Mouse (Mus musculus): ENCODE data around the gene Mcts2. TPM values are rescaled to one million over a fixed set of nuclear protein-coding genes. Genes with fewer than 3 reads are reported as not detected.
"Not testable (repeated sequence)": the region's sequence is repeated elsewhere in the genome, so short reads cannot be mapped to it uniquely, and the experiment has no call there.

The Mcts2 gene
- polyA plus RNA-seq, 1 experiment from 2014 or later = 12.8 TPM

DNA sequence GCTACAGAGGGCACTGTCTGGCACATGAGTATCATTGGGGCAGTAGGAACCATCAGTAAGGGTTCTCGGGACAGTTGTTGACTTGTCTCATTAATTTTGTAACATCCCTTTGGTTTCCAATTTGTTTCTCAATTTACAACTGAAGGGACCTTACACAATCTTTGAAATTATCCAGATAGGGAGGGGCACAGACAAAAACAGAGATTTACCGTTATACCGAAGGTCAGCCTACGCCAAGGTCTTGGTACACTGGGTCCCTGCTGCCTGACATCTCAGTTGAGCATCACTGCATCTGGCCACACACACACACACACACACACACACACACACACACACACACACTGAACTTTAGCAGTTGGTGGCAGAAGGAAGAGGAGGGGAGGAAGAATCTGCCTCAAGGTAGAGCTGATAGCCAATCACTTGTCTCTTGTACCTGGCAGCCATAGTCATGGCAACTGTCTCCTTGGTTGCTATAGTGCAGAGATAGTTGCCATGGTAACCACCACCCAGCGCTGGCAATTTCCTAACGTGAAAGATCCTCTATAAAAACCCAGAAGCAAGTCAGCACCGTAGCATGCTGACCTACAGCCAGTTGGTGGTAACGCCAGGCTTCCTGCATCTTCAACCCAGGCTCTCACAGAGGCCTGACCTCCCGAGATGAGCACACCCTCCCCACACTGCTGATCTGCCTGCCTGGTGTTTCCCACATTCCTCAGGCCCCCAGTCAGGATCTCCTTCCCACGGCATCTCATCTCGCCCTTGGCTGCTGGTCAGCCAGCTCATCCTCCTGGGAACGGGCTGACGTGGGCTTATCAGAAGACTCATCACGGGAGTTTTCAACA, 32.7 kb upstream of the Mcts2 start:
- TF ChIP-seq CTCF (IDR thresholded peaks at IDR 0.05; ENCODE audit: low read depth) = no peak
- no peak overlapping the region for H3K4me3 ChIP-seq (ENCODE audit: low read depth, low read length)
- peaks cover 3% of the 10 kb centered on the region; the same call in 1 of the 2 replicates for H3K4me1 ChIP-seq (ENCODE audit: insufficient read depth)
- no peaks in the 10 kb centered on the region for H3K9me3 ChIP-seq (ENCODE audit: low read length)
- H3K27me3 ChIP-seq (ENCODE audit: insufficient read depth, low read length) = no peaks in the 10 kb centered on the region
- H3K4me2 ChIP-seq (ENCODE audit: low read depth, low read length) = no peak overlapping the region
- 38% methylated on average over 14 of the region's 14 CpGs for WGBS (ENCODE audit: insufficient replicate concordance)
- H3K27ac ChIP-seq (ENCODE audit: low read depth) = no peak overlapping the region
- H3K36me3 ChIP-seq (replicated peaks; ENCODE audit: insufficient read depth, low read length) = no peaks in the 10 kb centered on the region
- H3K9ac ChIP-seq (replicated peaks) = no peak overlapping the region
- ATAC-seq = no peak
- DNase-seq = no peak

GRCm38 (mm10) chr2:152657398-152657797, 29.4 kb upstream of the Mcts2 start:
- no peak overlapping the region for H3K4me2 ChIP-seq (ENCODE audit: low read depth, low read length)
- no peaks in the 10 kb centered on the region for H3K36me3 ChIP-seq (replicated peaks; ENCODE audit: insufficient read depth, low read length)
- DNase-seq (peak; percentile 52), ATAC-seq (no peak)
- no peak for TF ChIP-seq EP300 (IDR thresholded peaks at IDR 0.05; ENCODE audit: low read depth)
- peak; percentile 61 for TF ChIP-seq CTCF (IDR thresholded peaks at IDR 0.05; ENCODE audit: low read depth)
- H3K9ac ChIP-seq (replicated peaks) = no peak overlapping the region
- peaks cover 3% of the 10 kb centered on the region; the same call in 1 of the 2 replicates for H3K4me1 ChIP-seq (ENCODE audit: insufficient read depth)
- H3K27me3 ChIP-seq (ENCODE audit: insufficient read depth, low read length) = no peaks in the 10 kb centered on the region
- 60% methylated on average over 10 of the region's 10 CpGs for WGBS (ENCODE audit: insufficient replicate concordance)
- no peak overlapping the region for H3K4me3 ChIP-seq (ENCODE audit: low read depth, low read length)
- H3K9me3 ChIP-seq (ENCODE audit: low read length) = no peaks in the 10 kb centered on the region
- no peak overlapping the region for H3K27ac ChIP-seq (ENCODE audit: low read depth)

- Histone ChIP-seq H3K27me3 (ENCODE audit: insufficient read depth, low read length) (no peaks in the 10 kb centered on the region), H3K9ac (replicated peaks) (no peak overlapping the region), H3K27ac (ENCODE audit: low read depth) (no peak overlapping the region), H3K36me3 (replicated peaks; ENCODE audit: insufficient read depth, low read length) (no peaks in the 10 kb centered on the region), H3K9me3 (ENCODE audit: low read length) (no peaks in the 10 kb centered on the region), H3K4me3 (ENCODE audit: low read depth, low read length) (no peak overlapping the region), H3K4me1 (ENCODE audit: insufficient read depth) (no peaks in the 10 kb centered on the region; the same call in 1 of the 2 replicates), H3K4me2 (ENCODE audit: low read depth, low read length) (no peak overlapping the region)
- no peak for ATAC-seq
- WGBS (ENCODE audit: insufficient replicate concordance) = 48% methylated on average over 6 of the region's 6 CpGs
- DNase-seq = no peak
- TF ChIP-seq EP300 (IDR thresholded peaks at IDR 0.05; ENCODE audit: low read depth) = no peak
These were observed 25.7 kb upstream of the Mcts2 start for GRCm38 (mm10) chr2:152661163-152661562.

DNA sequence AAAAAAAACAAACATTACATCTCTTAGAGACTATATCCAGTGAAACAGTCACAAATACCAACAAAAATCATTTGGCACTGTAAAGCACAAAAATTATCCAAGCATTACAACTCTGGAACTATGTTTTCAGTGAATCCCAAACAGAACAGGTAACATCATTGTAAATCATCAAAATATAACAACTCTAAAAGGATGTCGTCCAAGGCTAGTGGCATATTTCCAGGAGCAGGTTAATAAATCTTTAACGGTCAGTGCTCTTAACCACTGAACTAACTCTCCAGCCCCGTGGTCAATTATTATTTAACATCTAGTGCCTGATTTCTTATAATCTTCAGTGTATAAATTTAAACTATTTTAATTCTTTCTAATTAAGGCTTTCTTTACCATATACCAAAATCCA, 20.6 kb upstream of the Mcts2 start:
- H3K9me3 ChIP-seq (ENCODE audit: low read length); H3K4me3 ChIP-seq (ENCODE audit: low read depth, low read length); ATAC-seq; H3K36me3 ChIP-seq (replicated peaks; ENCODE audit: insufficient read depth, low read length); DNase-seq; H3K4me2 ChIP-seq (ENCODE audit: low read depth, low read length); H3K9ac ChIP-seq (replicated peaks); H3K27me3 ChIP-seq (ENCODE audit: insufficient read depth, low read length); H3K27ac ChIP-seq (ENCODE audit: low read depth): not testable (repeated sequence)
- WGBS (ENCODE audit: insufficient replicate concordance) = 56% methylated on average over 3 of the region's 3 CpGs
- peaks cover 15% of the 10 kb centered on the region for H3K4me1 ChIP-seq (ENCODE audit: insufficient read depth)

DNA sequence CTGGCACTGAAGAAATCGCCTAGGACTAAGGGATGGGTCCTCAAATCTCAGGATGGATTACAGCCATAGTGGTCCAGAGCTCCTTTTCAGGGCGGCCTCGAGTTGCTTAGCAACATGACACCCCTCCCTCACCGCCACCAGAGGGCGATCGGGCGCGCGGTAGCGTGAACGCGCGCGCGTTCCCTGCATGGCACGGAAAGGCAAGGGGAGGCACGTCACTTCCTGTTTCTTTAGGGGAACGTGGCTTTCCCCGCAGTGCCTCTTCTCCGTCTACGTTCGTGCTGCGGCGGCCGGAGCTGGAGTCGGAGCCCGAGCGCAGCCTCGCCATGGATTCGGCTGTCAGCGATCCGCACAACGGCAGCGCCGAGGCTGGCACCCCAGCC, 17.6 kb upstream of the Mcts2 start, which contains the start of gene H13:
TSS of gene H13 (plus strand) at position 206 of the 383 bp plus-strand sequence.
- TF ChIP-seq EP300 (IDR thresholded peaks at IDR 0.05; ENCODE audit: low read depth) (no peak), CTCF (IDR thresholded peaks at IDR 0.05; ENCODE audit: low read depth) (peak; percentile 99)
- DNase-seq (peak; percentile 93), ATAC-seq (peak; percentile 87)
- Histone ChIP-seq H3K9me3 (ENCODE audit: low read length) (no peaks in the 10 kb centered on the region), H3K36me3 (replicated peaks; ENCODE audit: insufficient read depth, low read length) (peaks cover 9% of the 10 kb centered on the region; the same call in 1 of the 2 replicates), H3K4me3 (ENCODE audit: low read depth, low read length) (peak within 1 kb of the TSS; percentile 79), H3K4me2 (ENCODE audit: low read depth, low read length) (peak within 1 kb of the TSS; percentile 79), H3K4me1 (ENCODE audit: insufficient read depth) (peaks cover 27% of the 10 kb centered on the region), H3K27me3 (ENCODE audit: insufficient read depth, low read length) (no peaks in the 10 kb centered on the region), H3K9ac (replicated peaks) (peak within 1 kb of the TSS; percentile 79), H3K27ac (ENCODE audit: low read depth) (peak within 1 kb of the TSS; percentile 77)
- 4% methylated on average over 33 of the region's 35 CpGs for WGBS (ENCODE audit: insufficient replicate concordance)

DNA sequence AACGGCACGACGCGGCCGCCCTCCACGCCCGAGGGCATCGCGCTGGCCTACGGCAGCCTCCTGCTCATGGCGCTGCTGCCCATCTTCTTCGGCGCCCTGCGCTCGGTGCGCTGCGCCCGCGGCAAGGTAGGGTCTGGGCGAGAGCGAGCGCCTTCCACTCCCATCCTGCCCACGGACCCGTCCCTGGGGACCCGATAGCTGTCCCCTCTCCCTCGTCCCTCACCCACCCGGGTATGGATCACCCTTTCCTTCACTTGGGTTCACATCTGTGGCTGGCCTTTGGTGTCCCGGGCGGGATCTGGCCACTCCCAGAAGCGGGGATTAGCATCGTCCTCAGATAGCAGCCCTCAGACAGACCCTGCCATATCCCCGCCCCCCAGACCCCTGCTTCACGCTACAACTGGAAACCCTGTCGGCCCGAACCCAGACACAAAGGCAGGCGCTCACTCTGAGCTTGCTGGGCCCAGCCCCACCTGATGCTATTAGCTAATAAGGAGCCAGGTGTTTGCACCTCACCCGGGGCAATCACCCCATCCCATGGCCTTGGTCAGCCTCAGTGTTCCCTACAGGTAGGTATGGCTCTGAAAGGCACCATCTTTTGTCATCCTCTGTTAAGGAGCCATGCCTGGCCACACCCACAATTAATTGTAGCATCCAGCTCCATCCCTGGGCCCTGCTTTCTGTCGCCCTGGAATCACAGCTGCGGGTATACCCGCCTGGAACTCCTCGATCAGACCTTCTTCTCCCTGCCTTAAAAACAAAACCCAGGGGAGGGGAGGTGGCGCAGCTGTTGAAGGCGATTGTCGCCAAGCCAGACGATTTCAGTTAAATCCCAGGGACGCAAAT, 17.0 kb upstream of the Mcts2 start:
- Histone ChIP-seq H3K27me3 (ENCODE audit: insufficient read depth, low read length) (no peaks in the 10 kb centered on the region), H3K4me1 (ENCODE audit: insufficient read depth) (peaks cover 28% of the 10 kb centered on the region), H3K27ac (ENCODE audit: low read depth) (peak overlapping the region; percentile 77), H3K9ac (replicated peaks) (peak overlapping the region; percentile 79), H3K4me3 (ENCODE audit: low read depth, low read length) (peak overlapping the region; percentile 79), H3K36me3 (replicated peaks; ENCODE audit: insufficient read depth, low read length) (peaks cover 9% of the 10 kb centered on the region; the same call in 1 of the 2 replicates), H3K9me3 (ENCODE audit: low read length) (no peaks in the 10 kb centered on the region), H3K4me2 (ENCODE audit: low read depth, low read length) (peak overlapping the region; percentile 79)
- ATAC-seq = peak; percentile 68
- no peak for DNase-seq
- TF ChIP-seq CTCF (IDR thresholded peaks at IDR 0.05; ENCODE audit: low read depth) (no peak), EP300 (IDR thresholded peaks at IDR 0.05; ENCODE audit: low read depth) (no peak)
- 1% methylated on average over 45 of the region's 46 CpGs for WGBS (ENCODE audit: insufficient replicate concordance)

Measured in liver, postnatal 0 days (tissue).